Mouse (Mus musculus) neutrophil, adult 5-6 weeks (primary cell): ENCODE data around the gene Elmo1. TPM values are rescaled to one million over a fixed set of nuclear protein-coding genes. Genes with fewer than 3 reads are reported as not detected.
"Not testable (repeated sequence)": the region's sequence is repeated elsewhere in the genome, so short reads cannot be mapped to it uniquely, and the experiment has no call there.

Experiments
- ATAC-seq: fragments of 151-379, 151-347 bp; 2 replicates; pipeline ENCODE4 v1.8.0; 2017; ENCODE audit warnings: mild to moderate bottlenecking, moderate TSS enrichment; ENCODE audit not compliant: insufficient number of reproducible peaks, poor library complexity, low FRiP score, severe bottlenecking; ENCODE audit errors: extremely low read depth
- total RNA-seq: library from RNA; stranded (forward); fragments of 200-1000 nt; gene quantifications from 2 replicates; pipeline ENCODE4 v1.2.3, GENCODE M21; 2017

The Elmo1 gene
- total RNA-seq, 1 experiment from 2014 or later, result 117 TPM

DNA sequence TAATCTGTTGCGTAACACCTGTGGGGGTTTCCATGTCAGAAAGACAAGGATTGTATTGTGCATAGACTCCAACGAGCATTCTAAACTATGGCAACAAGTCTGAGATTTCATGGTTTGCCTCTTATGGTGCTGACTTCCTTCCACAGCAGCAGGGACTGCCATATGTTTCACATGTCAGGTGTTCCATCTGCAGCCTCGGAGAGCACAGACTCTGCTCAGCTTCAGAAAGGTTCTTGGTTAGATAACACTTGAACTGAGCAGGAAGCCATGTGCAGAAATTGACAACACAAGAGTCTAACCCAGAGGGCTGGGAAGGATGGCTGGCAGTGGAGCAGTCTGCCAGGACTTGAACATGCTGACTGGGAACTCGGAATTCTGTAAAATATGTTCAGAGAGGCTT is 500.6 kb downstream of the Elmo1 start:
- ATAC-seq, result no peak

DNA sequence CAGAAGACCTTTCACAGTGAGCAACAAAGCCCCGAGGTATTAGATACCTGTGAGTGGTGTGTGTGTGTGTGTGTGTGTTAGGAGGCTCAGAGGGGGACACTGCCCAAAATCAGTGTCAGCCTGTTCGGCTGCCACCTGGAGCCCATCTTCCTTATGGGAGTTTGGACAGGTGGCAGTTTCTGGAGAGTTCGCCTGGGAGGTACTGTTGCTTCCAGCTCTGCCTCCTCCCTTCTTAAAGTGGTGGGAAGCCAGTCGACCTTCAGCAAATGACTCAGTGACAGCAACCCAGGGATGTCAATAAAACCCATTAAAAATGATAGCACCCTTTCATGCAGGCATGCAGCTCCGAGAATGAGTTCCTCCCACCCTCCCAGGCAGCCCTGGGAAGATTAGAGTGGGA is 506.9 kb downstream of the Elmo1 start:
- no peak for ATAC-seq

DNA sequence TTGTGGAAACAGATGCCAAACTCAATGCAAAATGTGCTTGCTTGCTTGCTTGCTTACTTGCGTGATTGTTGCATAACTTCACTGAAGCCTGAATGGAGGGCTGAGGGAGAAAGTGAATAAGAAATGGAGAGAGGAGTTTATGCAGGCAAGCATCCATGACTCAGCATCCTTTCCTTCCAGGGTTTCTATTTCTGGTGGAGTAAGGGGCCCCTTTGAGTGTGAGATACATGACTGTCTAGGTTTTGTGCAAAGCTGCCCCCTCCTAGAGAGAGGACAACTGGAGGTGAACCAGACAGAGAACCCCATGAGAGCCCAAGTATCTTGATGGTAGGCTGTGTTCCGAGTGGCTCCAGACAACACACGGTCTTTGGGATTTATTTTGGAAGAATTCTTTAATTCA is 508.2 kb downstream of the Elmo1 start:
- no peak for ATAC-seq

DNA sequence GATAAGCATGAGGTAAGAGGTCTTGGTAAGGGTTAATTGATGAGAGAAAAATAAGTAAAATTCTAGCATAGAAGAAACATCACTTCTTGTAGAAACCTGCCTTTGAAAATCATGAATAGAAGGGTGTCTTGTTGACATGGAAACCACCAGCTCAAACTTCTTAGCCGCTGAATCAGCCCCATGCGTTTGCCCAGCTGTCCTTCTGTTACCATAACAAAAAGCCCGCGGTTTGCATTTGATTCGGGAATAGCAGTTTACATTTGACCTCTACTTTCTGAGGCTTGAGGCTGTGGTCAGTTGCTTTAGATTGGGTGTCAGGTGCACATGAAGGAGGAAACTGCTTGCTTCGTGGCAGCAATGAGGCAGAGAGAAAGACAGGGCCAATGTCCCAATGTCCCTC is 509.9 kb downstream of the Elmo1 start:
- ATAC-seq, result no peak

DNA sequence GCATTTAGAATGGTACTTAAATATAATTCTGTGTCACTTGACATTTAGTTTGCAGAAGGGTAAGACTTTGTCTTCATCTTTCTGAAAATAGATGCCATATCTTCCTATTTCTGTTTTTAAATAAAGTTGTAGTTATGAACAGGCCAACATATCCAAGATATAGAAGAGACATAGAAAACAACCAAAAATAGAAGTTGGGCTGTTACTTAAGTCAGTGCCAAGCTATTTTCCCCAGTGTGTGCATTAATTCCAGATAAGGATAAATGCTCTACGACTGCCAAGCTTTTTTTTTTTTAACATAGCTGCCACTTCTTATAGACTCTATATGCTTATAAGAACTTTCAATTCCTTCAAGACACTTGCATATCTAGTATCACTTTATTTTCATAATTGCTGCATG is 511.0 kb downstream of the Elmo1 start:
- ATAC-seq, result no peak

DNA sequence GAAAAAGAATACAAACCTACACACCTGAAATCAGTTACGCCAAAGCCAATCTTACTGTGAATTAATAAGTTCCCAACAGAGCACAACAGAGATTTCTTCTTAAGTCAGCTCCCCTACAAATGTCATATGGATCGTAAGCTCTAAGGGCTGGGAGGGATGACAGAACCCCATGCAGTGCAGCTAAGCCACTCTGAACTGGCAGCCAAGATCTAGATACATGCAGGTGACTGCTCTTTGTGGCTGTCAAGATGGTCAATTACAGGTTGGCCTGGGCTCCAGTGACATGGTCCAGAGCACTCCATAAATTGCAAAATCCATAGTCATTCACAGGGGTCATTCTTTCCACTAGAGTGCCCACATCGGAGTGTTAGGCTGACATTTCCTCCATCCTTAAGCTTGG is 516.5 kb downstream of the Elmo1 start:
- no peak for ATAC-seq

DNA sequence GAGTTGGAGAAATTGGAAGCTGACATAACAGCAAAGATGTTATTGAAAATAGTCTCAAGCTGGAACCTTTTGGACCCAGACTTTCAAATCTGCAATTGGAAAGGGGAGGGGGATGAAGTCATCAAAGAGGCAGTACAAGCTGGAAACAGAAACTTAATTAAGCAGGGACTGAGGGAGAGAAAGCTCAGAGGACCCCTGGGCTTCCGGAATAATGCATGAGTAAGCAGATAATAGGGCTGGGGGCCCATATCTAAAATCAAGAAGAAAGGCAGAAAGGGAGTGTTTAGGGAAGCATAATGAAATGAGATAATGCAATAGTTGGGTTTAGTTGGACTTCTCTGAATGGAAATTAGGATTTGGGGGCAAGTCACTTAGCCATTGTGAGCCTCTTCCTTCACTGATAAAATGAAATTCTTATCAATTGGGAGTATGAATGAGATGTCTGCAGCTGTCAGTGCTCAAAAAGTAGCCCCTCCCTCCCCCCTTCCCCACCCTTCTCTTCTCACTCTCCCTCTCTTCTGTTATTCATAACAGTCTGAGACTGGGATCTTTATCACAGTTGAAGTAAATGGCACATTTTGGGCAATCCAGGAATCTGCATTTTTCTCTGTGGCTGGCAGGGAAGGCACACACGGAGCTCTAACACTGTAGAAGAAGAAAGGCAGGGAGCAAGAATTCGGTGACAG is 518.8 kb downstream of the Elmo1 start:
- no peak for ATAC-seq

DNA sequence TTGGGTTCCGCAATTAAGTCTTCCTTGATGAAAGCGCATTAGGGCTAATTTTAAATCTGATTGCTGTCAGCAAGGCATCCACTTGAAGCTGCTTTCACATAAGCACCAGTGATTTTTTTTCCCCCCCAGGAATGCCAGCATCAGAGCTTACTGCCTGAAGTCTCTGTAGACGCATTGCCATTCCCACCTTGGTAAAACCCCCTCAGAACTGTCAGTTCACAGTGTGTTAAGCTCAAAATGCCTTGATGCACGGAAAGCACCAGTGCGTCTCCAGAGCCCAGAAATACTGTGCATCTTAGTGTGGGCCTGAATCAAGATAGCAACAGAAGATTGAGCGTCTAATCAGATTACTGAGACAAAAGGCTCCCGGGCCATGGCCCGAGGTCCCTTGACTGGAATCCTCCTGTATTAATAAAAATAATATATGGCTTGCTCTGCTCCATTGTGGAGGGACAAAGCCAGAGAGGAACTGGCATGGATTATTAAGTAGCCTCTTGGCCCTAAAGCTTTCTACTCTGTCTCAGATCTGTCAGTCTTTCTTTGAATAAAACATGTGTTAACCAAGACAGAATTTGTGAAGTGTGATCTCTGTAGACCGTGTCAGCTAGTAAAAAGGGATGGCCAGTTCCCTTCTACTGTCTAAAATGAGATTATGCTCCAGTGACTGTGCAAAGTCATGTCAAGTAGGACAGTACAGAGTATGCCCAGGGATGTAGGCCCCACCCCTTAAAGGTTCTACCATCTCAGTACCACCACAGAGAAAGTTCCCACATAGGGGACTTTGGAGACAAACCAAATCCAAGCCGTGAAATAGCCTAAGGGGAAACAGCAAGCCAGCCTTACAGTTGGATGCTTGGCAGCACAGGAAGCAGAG is 525.4 kb downstream of the Elmo1 start:
- ATAC-seq, result no peak

DNA sequence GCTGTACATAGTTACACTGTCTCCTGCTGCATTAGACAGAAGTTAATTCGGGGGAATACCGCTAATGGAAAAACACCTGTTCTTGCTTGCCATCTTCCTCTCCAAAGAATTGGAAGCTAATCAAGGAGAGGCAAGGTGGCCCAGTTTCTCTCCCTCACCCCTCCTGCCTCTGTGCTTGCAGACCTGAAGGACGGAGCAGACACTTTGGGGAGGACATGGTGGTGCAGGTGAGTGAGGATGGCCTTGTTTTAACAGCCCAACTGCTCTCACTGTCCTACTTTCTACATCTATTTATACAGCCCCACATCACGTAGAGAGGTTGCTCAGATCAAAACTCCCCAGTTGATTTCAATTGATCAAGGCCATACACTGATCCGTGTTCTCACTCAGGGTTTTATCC is 529.5 kb downstream of the Elmo1 start:
- no peak for ATAC-seq

DNA sequence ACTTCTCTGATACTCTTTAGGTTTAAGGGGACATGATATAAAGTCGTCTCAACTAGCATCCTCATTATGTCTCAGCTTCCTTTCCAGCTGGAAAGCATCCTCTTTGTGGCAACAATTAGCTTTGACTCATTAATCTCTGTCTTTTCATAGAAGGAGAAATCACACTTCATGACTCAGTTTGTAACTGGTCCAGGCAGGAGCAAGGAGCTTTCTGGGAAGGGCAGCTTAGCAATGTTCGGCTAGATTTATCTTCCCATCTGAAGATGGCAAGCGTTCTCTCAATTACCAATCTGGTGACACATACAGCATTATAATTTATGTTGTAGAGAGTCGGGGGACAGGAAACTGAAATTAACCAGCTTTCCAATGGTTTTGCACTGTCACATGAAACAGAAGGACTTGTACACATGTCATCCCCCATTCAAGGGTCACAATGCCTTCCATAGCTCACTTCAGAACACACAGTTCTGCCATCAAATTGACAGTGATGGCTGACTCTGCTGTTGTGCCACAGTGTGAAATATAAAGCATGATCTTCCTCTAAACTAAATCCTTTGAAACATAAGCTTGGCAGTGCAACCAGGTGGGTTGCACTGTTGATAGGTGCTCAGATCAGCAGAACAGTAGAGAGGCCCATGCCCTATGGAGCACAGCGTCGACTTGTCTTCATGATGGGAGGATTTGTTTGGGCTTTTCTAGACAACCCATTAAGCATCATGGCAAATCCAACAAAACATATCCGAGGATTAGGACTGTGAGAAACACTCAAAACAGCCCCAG is 532.9 kb downstream of the Elmo1 start:
- ATAC-seq, result no peak

DNA sequence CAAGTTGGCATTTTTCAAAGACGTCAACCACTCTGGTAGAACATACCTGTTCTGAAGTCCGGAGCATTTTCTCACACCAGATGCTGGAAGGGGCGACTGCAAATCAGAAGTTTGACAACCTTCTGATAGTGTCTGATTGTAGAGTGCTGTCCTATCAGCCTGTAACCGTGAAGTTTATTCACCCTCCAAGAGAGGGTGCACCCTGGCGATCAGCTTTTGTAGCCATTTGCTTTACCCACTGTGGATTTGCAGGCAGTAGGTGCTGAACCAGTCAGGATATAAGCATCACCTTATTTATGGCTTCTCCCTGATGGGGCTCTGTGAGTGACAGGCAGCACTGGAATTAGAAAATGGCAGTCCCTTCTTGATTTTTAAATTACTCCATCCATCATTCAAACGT is 537.4 kb downstream of the Elmo1 start:
- ATAC-seq, result no peak

DNA sequence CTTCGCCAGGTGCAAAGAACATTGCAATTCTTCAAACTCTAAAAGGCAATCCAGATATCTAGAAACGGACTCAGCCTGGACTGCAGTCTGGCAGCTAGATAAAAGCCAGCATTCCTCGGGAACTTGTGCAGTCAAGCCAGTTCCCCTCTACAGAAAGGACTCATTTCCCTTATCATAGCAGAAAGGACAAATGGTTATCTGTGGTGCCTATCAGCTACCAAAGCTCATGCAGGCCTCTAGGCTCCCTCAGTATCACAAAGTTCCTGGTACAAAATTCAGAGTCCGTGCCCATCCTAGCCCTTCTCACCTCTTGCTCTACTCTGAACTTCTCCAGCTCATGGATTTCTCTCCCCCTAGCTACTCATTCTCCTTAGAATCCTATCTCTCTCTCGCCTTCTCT is 542.1 kb downstream of the Elmo1 start:
- no peak for ATAC-seq

DNA sequence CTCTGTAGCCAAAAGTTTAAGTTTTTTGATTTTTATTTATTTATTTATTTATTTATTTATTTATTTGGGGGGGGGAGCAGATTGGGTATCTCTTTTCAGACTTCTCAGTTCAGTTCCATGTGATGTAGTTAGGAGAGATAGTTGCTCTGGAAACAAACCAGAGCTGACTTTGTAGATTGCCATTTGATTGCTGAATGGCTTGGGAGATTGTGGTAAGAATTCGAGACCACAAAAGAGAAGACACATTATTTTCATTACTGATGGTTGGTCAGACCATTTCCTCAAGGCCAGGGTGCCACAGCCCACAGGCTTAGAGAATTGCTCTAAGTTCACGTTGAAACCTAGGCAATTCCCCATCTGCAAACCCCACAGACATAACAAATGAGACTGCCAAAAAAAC is 544.3 kb downstream of the Elmo1 start:
- not testable (repeated sequence) for ATAC-seq

DNA sequence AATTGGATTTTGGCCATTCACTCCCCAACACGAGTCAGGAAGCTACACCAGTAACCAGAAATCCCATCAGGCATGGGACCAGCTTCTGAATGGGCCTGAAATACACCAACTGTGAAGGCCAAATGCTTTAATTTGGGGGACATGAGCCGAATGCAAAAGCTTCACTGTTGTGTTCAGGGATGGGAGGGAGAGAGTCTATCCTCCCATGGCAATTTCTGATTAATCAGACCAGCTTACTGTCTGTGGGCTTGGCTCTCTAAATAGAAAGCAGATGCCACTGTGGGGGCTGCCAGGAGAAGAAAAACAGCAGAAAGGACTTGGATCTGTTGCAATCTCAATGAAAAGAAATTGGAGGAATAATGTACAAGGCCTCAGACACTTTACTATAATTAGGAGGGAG is 545.2 kb downstream of the Elmo1 start:
- no peak for ATAC-seq
